Comparison of ENCODE assay signal across 8 mouse cellular contexts in genomic region chr15:79545921-79546399, GRCm38 (mm10). TPM values are rescaled to one million over a fixed set of nuclear protein-coding genes. Genes with fewer than 3 reads are reported as not detected.
DNase-seq lines count a peak whose midpoint lies in the region; ATAC-seq and TF ChIP-seq lines count a peak whose summit lies in the region.

No protein-coding gene starts in this region.

- WGBS in embryonic facial prominence, embryonic 12.5 days = under 1% methylated on average over 51 of the region's 52 CpGs
- WGBS in heart, embryonic 10.5 days = under 1% methylated on average over 52 of the region's 52 CpGs
- WGBS in kidney, embryonic 16.5 days = under 1% methylated on average over 51 of the region's 52 CpGs
- WGBS in lung, postnatal 0 days = under 1% methylated on average over 46 of the region's 52 CpGs
- under 1% methylated on average over 52 of the region's 52 CpGs for WGBS in olfactory bulb, adult 2 months

- peak overlapping the region; percentile 94 for H3K27ac ChIP-seq in embryonic facial prominence, embryonic 12.5 days
- peak overlapping the region; percentile 99 for H3K27ac ChIP-seq in heart, embryonic 10.5 days
- peak overlapping the region; percentile 99 for H3K27ac ChIP-seq in kidney, embryonic 16.5 days (ENCODE audit: low read length)
- H3K27ac ChIP-seq in lung, postnatal 0 days (ENCODE audit: low read length) = peak overlapping the region; percentile 100
- H3K27ac ChIP-seq in olfactory bulb, adult 2 months (ENCODE audit: insufficient read depth, low read depth, low read length) = peak overlapping the region; percentile 86

- H3K4me1 ChIP-seq in embryonic facial prominence, embryonic 12.5 days = peaks cover 17% of the 10 kb centered on the region
- peaks cover 19% of the 10 kb centered on the region; the same call in 1 of the 2 replicates for H3K4me1 ChIP-seq in heart, embryonic 10.5 days
- peaks cover 19% of the 10 kb centered on the region for H3K4me1 ChIP-seq in kidney, embryonic 16.5 days (ENCODE audit: insufficient read depth, low read length)
- H3K4me1 ChIP-seq in lung, postnatal 0 days (ENCODE audit: insufficient read depth, low read depth, low read length) = peaks cover 15% of the 10 kb centered on the region
- peaks cover 6% of the 10 kb centered on the region for H3K4me1 ChIP-seq in olfactory bulb, adult 2 months (ENCODE audit: control insufficient read depth, insufficient read depth, low read length)

- TF ChIP-seq POLR2A in olfactory bulb, adult 2 months (IDR thresholded peaks at IDR 0.05; ENCODE audit: insufficient read depth, low read depth, low read length) = no peak

- H3K4me3 ChIP-seq in embryonic facial prominence, embryonic 12.5 days = peak overlapping the region; percentile 91
- H3K4me3 ChIP-seq in heart, embryonic 10.5 days = peak overlapping the region; percentile 93
- peak overlapping the region; percentile 80 for H3K4me3 ChIP-seq in kidney, embryonic 16.5 days (ENCODE audit: low read length)
- H3K4me3 ChIP-seq in lung, postnatal 0 days (ENCODE audit: low read depth, low read length) = peak overlapping the region; percentile 99
- H3K4me3 ChIP-seq in olfactory bulb, adult 2 months (ENCODE audit: insufficient read depth, low read depth, low read length) = peak overlapping the region; percentile 58

- peak overlapping the region; percentile 86 for H3K4me2 ChIP-seq in embryonic facial prominence, embryonic 12.5 days (replicated peaks)
- peak overlapping the region; percentile 76 for H3K4me2 ChIP-seq in kidney, embryonic 16.5 days (replicated peaks; ENCODE audit: low read depth, low read length)
- peak overlapping the region; percentile 64 for H3K4me2 ChIP-seq in lung, postnatal 0 days (replicated peaks; ENCODE audit: low read depth, low read length)

- intact Hi-C loops in left cerebral cortex, postnatal 10 days (cut with DNase I) = loop anchor here (5.0 to 10.0 kb wide), 2 partner anchors 61 to 109 kb away; partner anchors contain the start of genes Cby1, Dmc1 and Fam227a

- TF ChIP-seq CTCF in lung, postnatal 0 days (IDR thresholded peaks at IDR 0.05) = 0 out of 2 replicates have a peak, but pooled peaks have one; percentile 3
- no peak for TF ChIP-seq CTCF in olfactory bulb, adult 2 months (IDR thresholded peaks at IDR 0.05; ENCODE audit: insufficient read depth, low read depth, low read length)

- peak; percentile 45 to 87 for DNase-seq in left cerebral cortex, postnatal 10 days (ENCODE audit: extremely low spot score in 1 of 2, low spot score in 2 of 2)
- DNase-seq in left cerebral cortex, adult 11 months (ENCODE audit: low spot score) = no peak
- DNase-seq in adrenal gland, adult 2 months = peak; percentile 88
- DNase-seq in heart, embryonic 10.5 days (ENCODE audit: low spot score) = no peak
- DNase-seq in lung, postnatal 0 days (ENCODE audit: low spot score) = peak; percentile 85

- no peak for TF ChIP-seq EP300 in lung, postnatal 0 days (IDR thresholded peaks at IDR 0.05)

- ATAC-seq in embryonic facial prominence, embryonic 12.5 days (ENCODE audit: insufficient number of reproducible peaks, insufficient read depth, low FRiP score, low TSS enrichment) = peak; percentile 52
- peak; percentile 82 for ATAC-seq in kidney, embryonic 16.5 days (ENCODE audit: low FRiP score, low TSS enrichment)
- peak; percentile 57 for ATAC-seq in lung, postnatal 0 days

- H3K9ac ChIP-seq in embryonic facial prominence, embryonic 12.5 days = peak overlapping the region; percentile 97
- peak overlapping the region; percentile 98 for H3K9ac ChIP-seq in kidney, embryonic 16.5 days (replicated peaks; ENCODE audit: low read length)
- peak overlapping the region; percentile 100 for H3K9ac ChIP-seq in lung, postnatal 0 days (replicated peaks; ENCODE audit: low read depth)

- H3K27me3 ChIP-seq in embryonic facial prominence, embryonic 12.5 days = peaks cover 6% of the 10 kb centered on the region; the same call in 1 of the 2 replicates
- 0 out of 2 replicates have a peak, but pooled peaks cover 5% of the 10 kb centered on the region for H3K27me3 ChIP-seq in heart, embryonic 10.5 days (ENCODE audit: insufficient read depth, poor library complexity, severe bottlenecking)
- no peaks in the 10 kb centered on the region for H3K27me3 ChIP-seq in kidney, embryonic 16.5 days (ENCODE audit: insufficient read depth, low read length)
- no peaks in the 10 kb centered on the region for H3K27me3 ChIP-seq in lung, postnatal 0 days (replicated peaks; ENCODE audit: insufficient read depth, low read length)

- peaks cover 35% of the 10 kb centered on the region for H3K36me3 ChIP-seq in embryonic facial prominence, embryonic 12.5 days
- peaks cover 37% of the 10 kb centered on the region for H3K36me3 ChIP-seq in heart, embryonic 10.5 days
- H3K36me3 ChIP-seq in kidney, embryonic 16.5 days (ENCODE audit: insufficient read depth, low read length) = peaks cover 31% of the 10 kb centered on the region
- H3K36me3 ChIP-seq in lung, postnatal 0 days (ENCODE audit: insufficient read depth, low read length) = peaks cover 13% of the 10 kb centered on the region

- no peaks in the 10 kb centered on the region for H3K9me3 ChIP-seq in embryonic facial prominence, embryonic 12.5 days
- H3K9me3 ChIP-seq in heart, embryonic 10.5 days = no peaks in the 10 kb centered on the region; the same call in 1 of the 2 replicates
- no peaks in the 10 kb centered on the region for H3K9me3 ChIP-seq in kidney, embryonic 16.5 days (ENCODE audit: low read length)
- H3K9me3 ChIP-seq in lung, postnatal 0 days (ENCODE audit: low read length) = no peaks in the 10 kb centered on the region

RNA-seq across cellular contexts. Expression of gene Ddx17, which starts 0.6 kb away (rescaled TPM):
- 100 to 1,000 TPM; 381 TPM for total RNA-seq in left cerebral cortex, postnatal 10 days (2021)
- total RNA-seq in adrenal gland, adult 2 months (2021) = 100 to 1,000 TPM; 230 to 248 TPM
- 245 and 257 TPM in 2 replicates for polyA plus RNA-seq in adrenal gland, adult 2 months (2012; rRNA removed)
- 72.0 and 73.1 TPM in 2 replicates for polyA plus RNA-seq in embryonic facial prominence, embryonic 12.5 days (2016; fragmentation: Nextera tagmentation; extraction: Ambion mirVana)
- 33.3 and 37.5 TPM in 2 replicates for polyA plus RNA-seq in heart, embryonic 10.5 days (2016; fragmentation: Nextera tagmentation; extraction: Ambion mirVana)
- polyA plus RNA-seq in kidney, embryonic 16.5 days (2015; fragmentation: Nextera tagmentation; extraction: Ambion mirVana) = 48.3 and 52.0 TPM in 2 replicates
- 28.3 and 39.6 TPM in 2 replicates for polyA plus RNA-seq in lung, postnatal 0 days (2015; fragmentation: Nextera tagmentation; extraction: Ambion mirVana)
- polyA plus RNA-seq in olfactory bulb, adult 2 months (2012; ENCODE audit: insufficient read depth, insufficient read length, low replicate concordance, missing spikeins) = 399 and 583 TPM in 2 replicates

RNA-seq across cellular contexts. Expression of gene Kdelr3, which starts 29.7 kb away (rescaled TPM):
- total RNA-seq in left cerebral cortex, postnatal 10 days (2021) = 1 to 10 TPM; 1.4 to 1.6 TPM
- 1 to 10 TPM; 1.9 to 4.1 TPM for total RNA-seq in adrenal gland, adult 2 months (2021)
- 2.9 and 3.1 TPM in 2 replicates for polyA plus RNA-seq in adrenal gland, adult 2 months (2012; rRNA removed)
- polyA plus RNA-seq in embryonic facial prominence, embryonic 12.5 days (2016; fragmentation: Nextera tagmentation; extraction: Ambion mirVana) = 41.5 and 42.0 TPM in 2 replicates
- 29.8 and 40.5 TPM in 2 replicates for polyA plus RNA-seq in heart, embryonic 10.5 days (2016; fragmentation: Nextera tagmentation; extraction: Ambion mirVana)
- 66.2 and 72.9 TPM in 2 replicates for polyA plus RNA-seq in kidney, embryonic 16.5 days (2015; fragmentation: Nextera tagmentation; extraction: Ambion mirVana)
- polyA plus RNA-seq in lung, postnatal 0 days (2015; fragmentation: Nextera tagmentation; extraction: Ambion mirVana) = 54.3 and 64.5 TPM in 2 replicates
- not detected in 2 replicates for polyA plus RNA-seq in olfactory bulb, adult 2 months (2012; ENCODE audit: insufficient read depth, insufficient read length, low replicate concordance, missing spikeins)

RNA-seq across cellular contexts. Expression of gene Kcnj4, which starts 40.9 kb away (rescaled TPM):
- 100 to 1,000 TPM; 116 to 124 TPM for total RNA-seq in left cerebral cortex, postnatal 10 days (2021)
- 1 to 10 TPM in 1 of 2 experiments, under 1 TPM in 1; 0.20 to 6.3 TPM for total RNA-seq in adrenal gland, adult 2 months (2021)
- polyA plus RNA-seq in adrenal gland, adult 2 months (2012; rRNA removed) = 0.36 and 3.8 TPM in 2 replicates
- 0.10 TPM in 1 of 2 replicates, not detected in the other for polyA plus RNA-seq in embryonic facial prominence, embryonic 12.5 days (2016; fragmentation: Nextera tagmentation; extraction: Ambion mirVana)
- polyA plus RNA-seq in heart, embryonic 10.5 days (2016; fragmentation: Nextera tagmentation; extraction: Ambion mirVana) = 0.06 TPM in 1 of 2 replicates, not detected in the other
- polyA plus RNA-seq in kidney, embryonic 16.5 days (2015; fragmentation: Nextera tagmentation; extraction: Ambion mirVana) = 0.16 TPM in 1 of 2 replicates, not detected in the other
- polyA plus RNA-seq in lung, postnatal 0 days (2015; fragmentation: Nextera tagmentation; extraction: Ambion mirVana) = not detected in 2 replicates
- 142 TPM in 1 of 2 replicates, not detected in the other for polyA plus RNA-seq in olfactory bulb, adult 2 months (2012; ENCODE audit: insufficient read depth, insufficient read length, low replicate concordance, missing spikeins)

RNA-seq across cellular contexts. Expression of gene Dmc1, which starts 58.9 kb away (rescaled TPM):
- 1 to 10 TPM; 1.0 to 1.4 TPM for total RNA-seq in left cerebral cortex, postnatal 10 days (2021)
- total RNA-seq in adrenal gland, adult 2 months (2021) = 1 to 10 TPM in 1 of 2 experiments, under 1 TPM in 1; 0.86 to 2.0 TPM
- 0.08 and 0.25 TPM in 2 replicates for polyA plus RNA-seq in adrenal gland, adult 2 months (2012; rRNA removed)
- polyA plus RNA-seq in embryonic facial prominence, embryonic 12.5 days (2016; fragmentation: Nextera tagmentation; extraction: Ambion mirVana) = 1.3 and 1.5 TPM in 2 replicates
- polyA plus RNA-seq in heart, embryonic 10.5 days (2016; fragmentation: Nextera tagmentation; extraction: Ambion mirVana) = 1.2 and 1.5 TPM in 2 replicates
- polyA plus RNA-seq in kidney, embryonic 16.5 days (2015; fragmentation: Nextera tagmentation; extraction: Ambion mirVana) = 2.0 and 2.3 TPM in 2 replicates
- polyA plus RNA-seq in lung, postnatal 0 days (2015; fragmentation: Nextera tagmentation; extraction: Ambion mirVana) = 0.90 and 1.2 TPM in 2 replicates
- polyA plus RNA-seq in olfactory bulb, adult 2 months (2012; ENCODE audit: insufficient read depth, insufficient read length, low replicate concordance, missing spikeins) = not detected in 2 replicates

Comparison
In these comparisons a context has a peak if more than half of its experiments do, and no peak if none do; other contexts are left out.
1. DNase-seq: peak in left cerebral cortex, postnatal 10 days (2 of 2), adrenal gland, adult 2 months (single experiment) and lung, postnatal 0 days (single experiment); none in left cerebral cortex, adult 11 months (single experiment) and heart, embryonic 10.5 days (single experiment).
2. RNA of gene Kcnj4, which starts 40.9 kb away (polyA plus RNA-seq): 142 TPM in olfactory bulb, adult 2 months; 0.36 to 3.8 TPM in adrenal gland, adult 2 months, 0.16 TPM in kidney, embryonic 16.5 days, 0.06 TPM in heart, embryonic 10.5 days, 0.10 TPM in embryonic facial prominence, embryonic 12.5 days and not detected in lung, postnatal 0 days; every median in the first group is over 10 times any median in the second.
3. Peak in every context shown above with its lines, with median percentiles within 50 percentile points of each other: ATAC-seq, H3K27ac ChIP-seq, H3K4me2 ChIP-seq, H3K4me3 ChIP-seq and H3K9ac ChIP-seq.